Mouse (Mus musculus): ENCODE results near the gene Ift172.

DNA sequence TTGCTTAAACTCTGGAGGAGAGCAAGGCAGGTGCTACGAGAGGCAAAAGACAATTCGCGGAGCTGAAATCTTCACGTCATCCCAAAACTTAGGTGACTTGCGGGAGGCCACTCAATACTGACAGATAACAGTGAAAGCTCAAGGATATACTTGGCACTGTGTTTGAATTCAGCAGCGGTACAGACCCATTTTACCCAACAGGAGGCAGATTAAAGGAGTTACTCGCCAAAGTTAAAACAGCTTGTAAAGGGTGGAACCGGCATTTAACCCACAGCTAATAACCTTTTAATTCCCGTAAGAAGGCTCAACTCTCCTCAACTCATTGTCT, 409 bp upstream of the Ift172 start:
- TF ChIP-seq POLR2A (IDR thresholded peaks at IDR 0.05; ENCODE audit: low read depth, low read length) = no peak; the same call in 1 of the 2 replicates
- TF ChIP-seq CTCF (IDR thresholded peaks at IDR 0.05; ENCODE audit: extremely low read depth, insufficient read depth, insufficient read length, insufficient replicate concordance) = no peak

All from spleen, adult 2 months (tissue).